Comparison of ENCODE assay signal across 9 mouse cellular contexts in the genomic region with DNA sequence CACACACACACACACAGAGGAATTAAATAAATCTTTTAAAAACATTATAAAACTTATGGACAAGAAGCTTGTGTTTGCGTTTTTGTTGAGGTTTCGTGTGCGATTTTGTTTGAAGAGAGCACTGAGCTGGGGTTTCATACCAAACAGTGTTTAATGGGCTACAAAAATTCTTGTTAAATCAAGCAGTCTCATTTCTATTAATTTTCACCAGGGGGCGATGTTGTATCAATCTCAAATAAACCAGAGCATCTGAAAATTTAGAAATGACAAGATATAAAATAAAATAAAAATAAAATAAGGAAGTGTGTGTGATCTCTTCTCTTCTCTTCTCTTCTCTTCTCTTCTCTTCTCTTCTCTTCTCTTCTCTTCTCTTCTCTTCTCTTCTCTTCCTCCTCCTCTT. TPM values are rescaled to one million over a fixed set of nuclear protein-coding genes. Genes with fewer than 3 reads are reported as not detected.
DNase-seq lines count a peak whose midpoint lies in the region; ATAC-seq and TF ChIP-seq lines count a peak whose summit lies in the region.
"Had no signal": no experiment of that assay in that cellular context is flagged by ENCODE, and none has a peak within 500 bp of the region (broad histone marks: within the 10 kb centered on the region; RNA-seq: fewer than 3 reads in every experiment).

No protein-coding gene starts in this region.

- DNase-seq in kidney, postnatal 0 days (ENCODE audit: low spot score), result peak; percentile 82
- DNase-seq in kidney, postnatal 10 days, result no peak
- DNase-seq in Muller cell, postnatal 12 days (ENCODE audit: inconsistent ontology term), result peak; percentile 36
- DNase-seq in induced T-regulatory cell, adult 2 months (ENCODE audit: low read depth), result peak; percentile 45
- DNase-seq in layer of hippocampus, postnatal 25 days (ENCODE audit: extremely low spot score in 1 of 2, low spot score in 1 of 2), result no peak
- no peak for DNase-seq in kidney, postnatal 36 days
- DNase-seq: kidney, adult 2 months had no signal

- H3K36me3 ChIP-seq in kidney, postnatal 0 days (ENCODE audit: insufficient read depth, low read length), result no peaks in the 10 kb centered on the region
- no peaks in the 10 kb centered on the region for H3K36me3 ChIP-seq in E14TG2a.4 (ENCODE audit: insufficient read depth, low read length)

- no peak overlapping the region for H3K27ac ChIP-seq in kidney, postnatal 0 days

- 22% methylated on average over 4 of the region's 4 CpGs for WGBS in kidney, postnatal 0 days

- H3K9ac ChIP-seq in kidney, postnatal 0 days (ENCODE audit: low read depth, low read length), result no peak overlapping the region

- H3K27me3 ChIP-seq in kidney, postnatal 0 days (ENCODE audit: insufficient read depth, low read length), result no peaks in the 10 kb centered on the region
- H3K27me3 ChIP-seq in E14TG2a.4 (ENCODE audit: insufficient read depth, low read length), result peaks cover 14% of the 10 kb centered on the region

- no peak for ATAC-seq in kidney, postnatal 0 days (replicated peaks; ENCODE audit: low FRiP score, low read depth)

- H3K4me2 ChIP-seq in kidney, postnatal 0 days (ENCODE audit: low read length), result no peak overlapping the region

- H3K4me3 ChIP-seq in kidney, postnatal 0 days (replicated peaks; ENCODE audit: low read depth, low read length), result no peak overlapping the region
- no peak overlapping the region for H3K4me3 ChIP-seq in E14TG2a.4 (replicated peaks; ENCODE audit: low read length)

- TF ChIP-seq CTCF in kidney, postnatal 0 days (IDR thresholded peaks at IDR 0.05; ENCODE audit: low read depth), result peak; percentile 73
- TF ChIP-seq CTCF in E14TG2a.4 (conservative IDR thresholded peaks at IDR 0.05; ENCODE audit: low read length), result peak; percentile 46

- no peaks in the 10 kb centered on the region for H3K4me1 ChIP-seq in kidney, postnatal 0 days (replicated peaks; ENCODE audit: insufficient read depth, low read length)
- H3K4me1 ChIP-seq in E14TG2a.4 (replicated peaks; ENCODE audit: low read depth, low read length), result no peaks in the 10 kb centered on the region

- H3K9me3 ChIP-seq in kidney, postnatal 0 days (replicated peaks; ENCODE audit: low read length), result no peaks in the 10 kb centered on the region
- H3K9me3 ChIP-seq in E14TG2a.4 (ENCODE audit: low read length), result peaks cover 16% of the 10 kb centered on the region

RNA-seq across cellular contexts. Expression of a gene that starts 19.8 kb away (rescaled TPM):
- polyA plus RNA-seq in kidney, postnatal 0 days (2015; fragmentation: Nextera tagmentation; extraction: Ambion mirVana), result 3.2 and 3.6 TPM in 2 replicates
- total RNA-seq in layer of hippocampus, postnatal 25 days (2021), result 10 to 100 TPM; 13.6 to 15.0 TPM
- total RNA-seq: megakaryocyte, adult 5-6 weeks had no signal

RNA-seq across cellular contexts. Expression of a gene that starts 33.4 kb away (rescaled TPM):
- polyA plus RNA-seq in kidney, postnatal 0 days (2015; fragmentation: Nextera tagmentation; extraction: Ambion mirVana), result 3.5 and 3.9 TPM in 2 replicates
- total RNA-seq in layer of hippocampus, postnatal 25 days (2021), result 1 to 10 TPM; 1.7 to 2.3 TPM
- total RNA-seq: megakaryocyte, adult 5-6 weeks had no signal

Comparison
In these comparisons a context has a peak if more than half of its experiments do, and no peak if none do; other contexts are left out.
1. DNase-seq: peak in kidney, postnatal 0 days (single experiment), Muller cell, postnatal 12 days (single experiment) and induced T-regulatory cell, adult 2 months (single experiment); none in kidney, postnatal 10 days (single experiment), layer of hippocampus, postnatal 25 days (0 of 2) and kidney, postnatal 36 days (0 of 2).